Mouse (Mus musculus) brown adipose tissue, adult 24 weeks (tissue): Measurements from ENCODE around the gene Phlpp1. TPM values are rescaled to one million over a fixed set of nuclear protein-coding genes. Genes with fewer than 3 reads are reported as not detected.

ENCODE experiments used
- H3K27ac ChIP-seq: fragments of 200-500 bp; replicated peaks from 2 replicates; pipeline ENCODE4 v1.5.1; 2012; ENCODE audit warnings: low read depth, mild to moderate bottlenecking, low read length
- H3K4me1 ChIP-seq: fragments of 200-500 bp; 2 replicates; pipeline ENCODE4 v1.6.1; 2012; ENCODE audit warnings: low read length, mixed read lengths; ENCODE audit not compliant: control insufficient read depth, insufficient read depth, insufficient read length
- H3K4me3 ChIP-seq: fragments of 200-500 bp; 2 replicates; pipeline ENCODE4 v1.5.1; 2012; ENCODE audit warnings: low read depth, mild to moderate bottlenecking, low read length, moderate library complexity; ENCODE audit not compliant: insufficient read depth
- polyA plus RNA-seq: library from polyadenylated mRNA; stranded (reverse); fragments of >200 nt; gene quantifications from 2 replicates; pipeline ENCODE4 v1.2.4, GENCODE M21; 2012; ENCODE audit not compliant: missing spikeins, insufficient read depth, insufficient read length

The Phlpp1 gene
- polyA plus RNA-seq, 1 experiment = 7.5 TPM

- H3K27ac ChIP-seq = no peak overlapping the region
- H3K4me3 ChIP-seq = no peak overlapping the region
- H3K4me1 ChIP-seq = peaks cover 19% of the 10 kb centered on the region
These were observed 26.4 kb downstream of the Phlpp1 start for GRCm38 (mm10) chr1:106197991-106198390.

- H3K4me3 ChIP-seq = no peak overlapping the region
- peaks cover 17% of the 10 kb centered on the region for H3K4me1 ChIP-seq
- H3K27ac ChIP-seq = peak overlapping the region; percentile 14; the same call in 1 of the 2 replicates
These were observed 27.6 kb downstream of the Phlpp1 start for GRCm38 (mm10) chr1:106199109-106199508.

- H3K4me1 ChIP-seq = peaks cover 17% of the 10 kb centered on the region
- H3K4me3 ChIP-seq = no peak overlapping the region
- peak overlapping the region; percentile 71 for H3K27ac ChIP-seq
These were observed 28.1 kb downstream of the Phlpp1 start for GRCm38 (mm10) chr1:106199686-106200085.

DNA sequence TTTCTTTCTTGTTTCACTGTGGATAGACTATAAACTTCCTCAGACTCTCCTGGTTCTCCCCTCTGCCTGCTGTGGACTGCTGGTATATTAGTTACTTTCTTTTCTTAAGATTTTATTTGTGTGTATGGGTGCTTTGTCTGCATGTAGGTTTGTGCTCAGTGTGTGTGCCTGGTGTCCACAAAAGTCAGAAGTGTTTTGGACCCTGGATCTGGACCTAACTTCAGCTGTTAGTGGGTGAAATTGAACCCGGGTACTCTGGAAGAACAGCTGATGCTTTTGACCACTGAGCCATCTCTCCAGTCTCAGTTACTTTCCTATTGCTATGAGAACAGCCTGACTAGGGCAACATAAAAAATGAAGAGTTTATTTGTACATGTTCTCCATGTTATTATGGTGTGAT lies 29.5 kb downstream of the Phlpp1 start:
- H3K4me1 ChIP-seq = peaks cover 22% of the 10 kb centered on the region
- no peak overlapping the region for H3K27ac ChIP-seq
- H3K4me3 ChIP-seq = no peak overlapping the region

- no peak overlapping the region for H3K4me3 ChIP-seq
- H3K27ac ChIP-seq = no peak overlapping the region
These were observed 30.4 kb downstream of the Phlpp1 start for GRCm38 (mm10) chr1:106201929-106202328.

GRCm38 (mm10) chr1:106203942-106204341 lies 32.4 kb downstream of the Phlpp1 start:
- Histone ChIP-seq H3K27ac (no peak overlapping the region), H3K4me1 (peaks cover 22% of the 10 kb centered on the region), H3K4me3 (no peak overlapping the region)

More at GRCm38 (mm10) chr1:106201929-106202328, 30.4 kb downstream of the Phlpp1 start:
- peaks cover 22% of the 10 kb centered on the region for H3K4me1 ChIP-seq

DNA sequence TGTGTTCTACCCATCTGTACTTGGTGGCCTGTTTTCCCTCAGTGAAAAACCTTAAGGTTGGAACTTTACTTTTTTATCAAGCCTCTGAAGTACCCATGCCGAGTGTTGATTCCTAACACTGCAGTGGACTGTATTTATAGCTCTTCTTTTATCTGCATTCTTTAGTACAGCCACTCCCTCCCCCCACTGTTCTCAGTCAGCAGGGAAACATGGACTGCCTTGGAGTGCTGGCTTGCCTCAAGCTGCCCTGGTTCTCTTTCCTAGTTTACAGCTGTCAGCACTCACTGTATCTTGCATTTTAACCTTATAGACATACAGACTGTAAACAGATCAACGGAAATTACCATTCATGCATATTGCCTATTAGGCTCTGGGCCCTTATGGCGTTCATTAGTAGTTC lies 32.8 kb downstream of the Phlpp1 start:
- peaks cover 22% of the 10 kb centered on the region for H3K4me1 ChIP-seq
- no peak overlapping the region for H3K27ac ChIP-seq
- no peak overlapping the region for H3K4me3 ChIP-seq

DNA sequence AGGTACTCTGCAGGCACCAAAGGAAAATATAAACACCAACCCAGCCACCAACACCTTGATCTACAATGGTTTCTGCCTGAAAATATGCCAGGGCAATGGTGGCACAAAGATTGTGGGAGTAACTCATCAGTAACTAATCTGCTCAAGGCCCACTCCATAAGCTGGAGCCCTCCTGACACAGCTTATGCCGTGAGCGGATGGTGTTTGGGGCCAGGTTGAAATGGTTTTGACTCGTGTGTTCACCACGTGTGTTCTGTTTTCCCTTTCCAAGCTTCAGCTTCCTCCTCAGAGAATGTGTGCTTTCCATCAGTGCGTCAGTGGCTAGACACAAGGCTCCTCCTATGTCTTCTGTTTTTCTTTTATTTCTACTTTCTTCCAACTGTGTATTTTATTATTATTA lies 37.0 kb downstream of the Phlpp1 start:
- Histone ChIP-seq H3K4me1 (peaks cover 20% of the 10 kb centered on the region), H3K4me3 (no peak overlapping the region), H3K27ac (0 out of 2 replicates have a peak overlapping the region, but pooled peaks have one; percentile 5)

- Histone ChIP-seq H3K4me1 (peaks cover 15% of the 10 kb centered on the region), H3K27ac (no peak overlapping the region), H3K4me3 (no peak overlapping the region)
These were observed 38.9 kb downstream of the Phlpp1 start for GRCm38 (mm10) chr1:106210461-106210860.

DNA sequence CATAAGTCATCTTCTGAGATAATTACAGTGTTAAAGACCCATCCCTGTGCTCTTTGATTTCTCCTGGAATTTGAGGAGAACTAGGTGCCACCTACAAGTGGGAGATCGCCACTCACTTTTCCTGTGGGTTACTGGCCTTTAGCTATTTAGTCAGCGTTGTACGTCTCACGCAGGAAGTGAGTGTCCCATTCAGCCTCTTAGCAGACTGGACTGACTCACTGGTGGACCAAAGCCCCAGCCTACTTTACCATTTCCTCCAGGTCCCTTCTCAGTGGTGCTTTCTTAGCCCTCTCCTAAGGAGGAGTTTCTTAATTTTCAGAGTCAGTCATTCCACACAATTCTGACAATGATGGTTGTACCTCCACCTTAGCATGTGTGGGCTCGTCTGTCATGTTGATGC lies 39.6 kb downstream of the Phlpp1 start:
- H3K4me1 ChIP-seq = peaks cover 15% of the 10 kb centered on the region
- peak overlapping the region; percentile 52 for H3K27ac ChIP-seq
- H3K4me3 ChIP-seq = no peak overlapping the region

DNA sequence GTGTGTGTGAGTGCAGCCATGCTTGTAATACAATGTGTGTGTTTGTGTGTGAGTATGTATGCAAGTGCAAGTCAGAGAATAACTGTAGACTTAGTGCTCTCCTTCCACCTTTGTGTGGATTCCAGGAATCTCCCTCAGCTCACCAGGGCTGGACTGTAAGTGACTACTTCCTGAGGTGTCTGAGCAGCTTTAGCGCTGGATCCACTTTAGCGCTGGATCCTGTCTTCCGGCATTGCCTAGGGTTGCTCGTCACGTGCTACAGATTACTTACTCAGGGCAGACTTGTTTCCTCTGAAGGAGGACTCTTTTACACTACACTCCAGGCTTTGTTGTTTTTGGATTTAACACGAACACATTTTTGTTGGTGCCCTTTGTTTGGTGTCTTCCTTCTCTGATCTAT lies 48.9 kb downstream of the Phlpp1 start:
- Histone ChIP-seq H3K4me3 (no peak overlapping the region), H3K27ac (no peak overlapping the region), H3K4me1 (peaks cover 4% of the 10 kb centered on the region; the same call in 1 of the 2 replicates)

DNA sequence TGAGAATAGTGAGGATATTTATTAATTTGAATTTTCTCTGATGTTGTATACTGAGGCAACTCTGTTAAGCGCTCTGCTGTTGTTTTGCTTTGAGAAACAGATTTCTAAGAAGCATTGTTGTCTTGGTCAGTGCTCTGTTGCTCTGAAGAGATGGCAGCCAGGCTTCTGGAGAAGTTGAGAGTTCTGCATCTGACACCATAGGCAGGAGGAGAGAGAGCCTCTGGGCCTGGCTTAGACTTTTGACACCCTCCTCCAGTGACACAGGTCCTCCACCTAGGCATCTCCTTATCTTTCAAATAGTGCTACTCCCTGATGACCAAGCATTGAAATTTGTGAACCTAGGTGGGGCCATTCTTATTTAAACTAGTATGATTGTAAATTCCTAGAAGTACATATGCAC lies 49.8 kb downstream of the Phlpp1 start:
- H3K4me1 ChIP-seq = peaks cover 4% of the 10 kb centered on the region; the same call in 1 of the 2 replicates
- no peak overlapping the region for H3K27ac ChIP-seq

GRCm38 (mm10) chr1:106221964-106222363 lies 50.4 kb downstream of the Phlpp1 start:
- Histone ChIP-seq H3K4me3 (no peak overlapping the region), H3K27ac (no peak overlapping the region), H3K4me1 (peaks cover 4% of the 10 kb centered on the region; the same call in 1 of the 2 replicates)

More for the DNA sequence above, 49.8 kb downstream of the Phlpp1 start:
- no peak overlapping the region for H3K4me3 ChIP-seq

DNA sequence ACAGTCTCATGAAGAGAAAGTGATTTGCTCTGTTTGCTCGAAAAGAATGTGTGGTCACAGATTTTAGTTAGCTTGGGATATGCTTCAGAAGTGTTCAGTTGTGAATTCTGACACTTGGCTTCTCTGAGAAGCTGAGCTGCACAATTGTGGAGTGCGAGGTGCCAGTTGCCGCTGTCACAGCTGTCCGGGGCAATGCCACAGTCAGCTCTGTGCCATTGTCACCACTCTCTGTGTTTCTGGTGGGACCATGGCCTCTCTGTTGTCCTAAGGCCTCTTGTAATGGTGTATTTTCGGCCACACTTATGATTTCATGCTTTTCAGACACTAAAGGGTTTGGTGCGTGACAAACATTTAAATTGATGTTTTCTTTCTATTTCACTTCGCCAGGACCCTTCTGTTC lies 55.1 kb downstream of the Phlpp1 start:
- Histone ChIP-seq H3K27ac (no peak overlapping the region), H3K4me1 (peaks cover 7% of the 10 kb centered on the region), H3K4me3 (no peak overlapping the region)

GRCm38 (mm10) chr1:106230313-106230712 lies 58.8 kb downstream of the Phlpp1 start:
- peaks cover 15% of the 10 kb centered on the region for H3K4me1 ChIP-seq
- no peak overlapping the region for H3K27ac ChIP-seq
- no peak overlapping the region for H3K4me3 ChIP-seq

- Histone ChIP-seq H3K27ac (peak overlapping the region; percentile 31; the same call in 1 of the 2 replicates), H3K4me3 (no peak overlapping the region), H3K4me1 (peaks cover 17% of the 10 kb centered on the region)
These were observed 59.8 kb downstream of the Phlpp1 start for GRCm38 (mm10) chr1:106231345-106231744.
